Mouse (Mus musculus) heart, postnatal 36 days (tissue): ENCODE measurements around the gene Cyth3. TPM values are rescaled to one million over a fixed set of nuclear protein-coding genes. Genes with fewer than 3 reads are reported as not detected.

Experiments
- DNase-seq, 2 experiments: peaks; one replicate each; pipeline ENCODE4 v3.0.0; 2021 to 2022
- intact Hi-C: fragments of 180-260 bp; cut with DNase I; formaldehyde crosslinking; loops from one replicate; pipeline ENCODE4 v1.15.1; 2025
- total RNA-seq, 2 experiments: library from RNA; stranded (reverse); gene quantifications; 2 replicates each; pipeline ENCODE4 v1.2.3; 2021

The Cyth3 gene
- total RNA-seq, 2 experiments from 2014 or later, result 34.7 to 40.7 TPM

DNA sequence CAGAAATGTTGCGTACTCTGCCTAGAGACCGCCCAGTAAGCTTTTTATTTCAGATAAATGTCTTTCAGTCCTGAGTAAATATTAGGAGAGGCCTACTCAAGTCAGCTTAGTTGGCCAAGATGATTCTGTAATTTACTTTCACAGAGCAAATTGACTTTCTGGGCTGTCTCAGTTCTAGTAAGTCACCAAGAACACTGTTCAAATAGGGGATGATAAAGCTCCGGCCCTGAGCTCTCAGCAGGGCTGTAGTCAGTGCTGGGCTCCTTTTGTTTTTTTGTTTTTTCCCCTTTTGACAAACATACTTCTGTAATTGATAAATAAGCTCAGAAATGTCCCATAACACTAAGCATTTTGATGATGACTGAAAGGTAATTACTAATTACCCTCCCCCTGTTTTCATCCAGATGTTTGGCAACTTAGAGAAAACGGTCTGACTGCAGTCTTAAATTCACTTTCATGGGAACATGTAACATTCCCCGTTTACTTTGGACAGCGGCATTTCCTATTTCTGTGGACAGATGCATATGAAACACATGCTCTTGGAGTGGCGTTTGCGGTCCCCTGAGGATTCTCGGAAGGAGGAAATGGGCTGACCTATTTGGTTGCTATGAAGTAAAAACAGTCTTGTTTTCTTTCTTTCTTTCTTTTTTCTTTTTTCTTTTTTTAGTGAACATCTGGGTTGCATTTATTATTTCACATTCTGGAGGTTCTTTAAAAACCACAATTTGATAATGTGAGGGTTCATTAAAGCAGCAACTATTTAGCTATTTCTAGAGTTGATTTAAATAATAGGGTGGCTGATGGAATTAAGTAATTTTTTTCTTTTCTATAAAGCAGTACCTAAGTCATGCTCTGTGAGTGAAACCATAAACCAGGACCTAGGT lies 10.7 kb downstream of the Cyth3 start:
- peak; percentile 60 to 61 for DNase-seq
- intact Hi-C loops, result no loop called here

- no peak for DNase-seq
- intact Hi-C loops, result no loop called here
Observed at GRCm38 (mm10) chr5:143633558-143633871, 11.3 kb downstream of the Cyth3 start.

GRCm38 (mm10) chr5:143633877-143634276 lies 11.6 kb downstream of the Cyth3 start:
- DNase-seq, result no peak
- intact Hi-C loops, result no loop called here

GRCm38 (mm10) chr5:143634550-143635112 lies 12.4 kb downstream of the Cyth3 start:
- intact Hi-C loops, result no loop called here
- peak; percentile 48 to 57 for DNase-seq

GRCm38 (mm10) chr5:143635358-143635757 lies 13.1 kb downstream of the Cyth3 start:
- DNase-seq, result no peak
- intact Hi-C loops, result no loop called here

DNA sequence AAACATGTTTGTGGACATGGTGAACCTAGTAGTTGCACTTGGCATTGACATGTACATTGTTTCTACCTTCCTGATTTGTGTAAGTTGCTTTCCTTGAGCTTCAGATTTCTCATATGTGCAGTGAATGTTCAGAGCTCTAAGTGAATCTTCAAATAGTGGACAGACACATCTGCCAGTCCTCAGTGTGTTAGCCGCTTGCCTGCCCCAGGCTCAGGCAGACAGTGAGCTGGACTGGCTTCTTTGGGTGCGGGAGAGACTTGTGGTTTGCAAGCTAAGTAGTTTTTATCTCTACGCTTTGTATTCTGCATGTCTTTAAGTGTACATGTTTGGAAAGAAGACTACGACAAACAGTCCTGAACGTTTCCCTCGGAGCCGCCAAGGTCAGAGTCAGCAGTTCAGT lies 13.9 kb downstream of the Cyth3 start:
- intact Hi-C loops, result no loop called here
- no peak for DNase-seq

- intact Hi-C loops, result no loop called here
- DNase-seq, result no peak
Observed at GRCm38 (mm10) chr5:143637832-143638420, 15.7 kb downstream of the Cyth3 start.

GRCm38 (mm10) chr5:143638516-143639270 lies 16.4 kb downstream of the Cyth3 start:
- DNase-seq, result no peak
- intact Hi-C loops, result no loop called here

- intact Hi-C loops, result no loop called here
- DNase-seq, result no peak
Observed at GRCm38 (mm10) chr5:143639329-143639728, 17.1 kb downstream of the Cyth3 start.

GRCm38 (mm10) chr5:143639810-143640209 lies 17.6 kb downstream of the Cyth3 start:
- intact Hi-C loops, result loop anchor here (2.0 kb wide), 1 partner anchor 15 kb away; no protein-coding TSS in a partner anchor
- DNase-seq, result no peak

DNA sequence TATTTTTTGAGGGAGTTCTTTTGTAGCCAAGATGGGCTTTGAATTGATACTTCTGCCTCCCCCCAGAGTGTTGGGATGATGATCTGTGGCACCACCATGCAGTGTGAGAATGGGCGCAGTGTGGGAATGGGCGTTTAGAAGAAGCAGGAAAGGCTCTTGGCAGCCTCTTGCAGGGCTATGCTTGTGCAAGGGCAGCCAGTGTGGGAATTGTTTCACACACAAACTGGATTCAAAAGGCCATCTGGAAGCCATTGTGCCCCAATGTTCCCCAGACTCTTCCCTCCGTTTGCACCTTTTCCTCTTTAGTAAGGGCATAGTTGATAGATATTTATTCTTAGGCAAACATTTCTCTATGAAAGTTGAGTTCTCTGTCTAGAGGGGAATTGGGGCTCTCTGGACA lies 19.3 kb downstream of the Cyth3 start:
- no peak for DNase-seq
- intact Hi-C loops, result loop anchor here (2.0 kb wide), 1 partner anchor 13 kb away; no protein-coding TSS in a partner anchor

DNA sequence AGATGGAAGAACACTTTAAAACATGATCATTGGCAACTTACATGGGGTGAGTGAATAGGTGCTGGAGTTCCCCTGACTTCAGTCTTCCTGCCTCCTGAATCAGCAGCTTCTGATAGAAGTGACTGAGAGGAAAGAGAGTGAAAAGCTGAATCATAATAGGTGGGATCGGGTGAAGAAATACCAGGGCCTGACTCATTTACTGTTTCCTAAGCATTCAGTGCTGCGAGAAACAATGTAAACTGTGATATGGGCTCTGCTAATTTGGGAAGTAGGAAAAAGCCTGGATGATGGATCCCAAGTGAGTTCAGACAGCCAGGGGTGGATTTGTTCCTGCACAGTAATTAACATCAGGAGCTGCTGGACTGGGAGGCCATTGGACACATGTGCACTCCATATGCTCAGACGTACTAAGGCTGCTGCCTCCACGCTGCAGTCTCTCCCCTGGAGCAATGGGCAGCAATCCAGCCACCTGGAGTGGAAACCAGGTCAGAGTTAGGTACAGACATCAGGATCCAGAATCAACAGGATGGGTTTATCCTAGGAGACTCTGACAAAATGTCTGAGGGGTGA lies 20.1 kb downstream of the Cyth3 start:
- no peak for DNase-seq
- intact Hi-C loops, result no loop called here

DNA sequence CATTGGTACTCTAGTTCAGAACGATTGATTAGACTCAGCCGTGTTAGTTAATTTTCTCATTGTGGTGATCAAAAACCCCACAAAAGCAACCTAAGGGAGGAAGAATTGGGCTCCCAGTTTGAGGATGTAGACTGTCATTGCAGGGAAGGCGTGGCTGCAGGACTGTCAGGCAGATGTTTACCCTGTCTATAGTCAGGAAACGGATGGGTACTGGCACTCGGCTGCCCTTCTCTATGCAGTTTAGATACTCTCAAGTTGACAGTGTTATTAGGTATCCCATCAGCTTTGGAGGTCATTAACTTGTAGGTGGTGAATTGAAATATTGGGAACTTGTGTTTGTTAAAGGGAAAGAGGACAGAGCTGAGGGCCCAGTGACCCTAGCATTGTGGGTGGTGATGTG lies 23.7 kb downstream of the Cyth3 start:
- DNase-seq, result no peak
- intact Hi-C loops, result no loop called here

DNA sequence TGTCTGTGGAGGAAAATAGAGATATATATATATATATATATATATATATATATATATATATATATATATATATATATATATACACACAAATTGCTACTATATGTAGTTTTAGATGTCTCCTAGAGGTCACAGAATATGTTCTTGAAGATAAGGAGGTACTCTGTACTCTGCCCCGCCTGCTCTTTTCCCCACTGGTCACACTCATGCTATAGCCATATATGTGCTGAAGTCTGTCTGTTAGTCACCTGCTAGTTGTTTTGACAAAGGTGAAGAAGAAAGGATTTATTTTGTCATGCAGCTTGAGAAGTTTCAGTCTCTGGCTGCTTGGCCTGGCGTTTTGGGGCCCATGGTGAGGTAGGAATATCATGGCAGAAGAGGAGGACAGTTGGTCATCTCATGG lies 25.2 kb downstream of the Cyth3 start:
- intact Hi-C loops, result no loop called here
- no peak for DNase-seq

DNA sequence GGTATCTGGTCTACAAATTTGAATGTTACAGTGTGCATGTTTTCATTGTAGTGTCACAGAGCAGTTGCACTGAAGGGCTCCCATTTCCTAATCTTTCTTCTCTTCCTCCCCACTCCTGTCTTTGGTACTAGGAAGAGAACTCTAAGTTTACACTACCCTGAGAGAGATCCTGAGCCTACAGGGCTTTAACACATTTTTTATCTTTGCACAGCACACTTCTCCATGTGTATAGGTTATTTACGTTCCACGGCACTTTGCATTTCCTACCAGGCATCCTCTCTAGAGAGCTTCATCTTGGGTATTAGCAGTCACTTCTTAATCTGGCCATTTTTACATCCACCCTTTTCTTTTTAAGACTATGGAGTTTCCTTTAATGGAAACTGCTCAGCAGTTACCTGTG lies 25.8 kb downstream of the Cyth3 start:
- intact Hi-C loops, result no loop called here
- no peak for DNase-seq

GRCm38 (mm10) chr5:143649168-143649567 lies 26.9 kb downstream of the Cyth3 start:
- intact Hi-C loops, result no loop called here
- DNase-seq, result no peak

GRCm38 (mm10) chr5:143651855-143652631 lies 29.8 kb downstream of the Cyth3 start:
- intact Hi-C loops, result no loop called here

GRCm38 (mm10) chr5:143653497-143653896 lies 31.2 kb downstream of the Cyth3 start:
- intact Hi-C loops, result no loop called here
- no peak for DNase-seq

More at GRCm38 (mm10) chr5:143651855-143652631, 29.8 kb downstream of the Cyth3 start:
- DNase-seq, result no peak

DNA sequence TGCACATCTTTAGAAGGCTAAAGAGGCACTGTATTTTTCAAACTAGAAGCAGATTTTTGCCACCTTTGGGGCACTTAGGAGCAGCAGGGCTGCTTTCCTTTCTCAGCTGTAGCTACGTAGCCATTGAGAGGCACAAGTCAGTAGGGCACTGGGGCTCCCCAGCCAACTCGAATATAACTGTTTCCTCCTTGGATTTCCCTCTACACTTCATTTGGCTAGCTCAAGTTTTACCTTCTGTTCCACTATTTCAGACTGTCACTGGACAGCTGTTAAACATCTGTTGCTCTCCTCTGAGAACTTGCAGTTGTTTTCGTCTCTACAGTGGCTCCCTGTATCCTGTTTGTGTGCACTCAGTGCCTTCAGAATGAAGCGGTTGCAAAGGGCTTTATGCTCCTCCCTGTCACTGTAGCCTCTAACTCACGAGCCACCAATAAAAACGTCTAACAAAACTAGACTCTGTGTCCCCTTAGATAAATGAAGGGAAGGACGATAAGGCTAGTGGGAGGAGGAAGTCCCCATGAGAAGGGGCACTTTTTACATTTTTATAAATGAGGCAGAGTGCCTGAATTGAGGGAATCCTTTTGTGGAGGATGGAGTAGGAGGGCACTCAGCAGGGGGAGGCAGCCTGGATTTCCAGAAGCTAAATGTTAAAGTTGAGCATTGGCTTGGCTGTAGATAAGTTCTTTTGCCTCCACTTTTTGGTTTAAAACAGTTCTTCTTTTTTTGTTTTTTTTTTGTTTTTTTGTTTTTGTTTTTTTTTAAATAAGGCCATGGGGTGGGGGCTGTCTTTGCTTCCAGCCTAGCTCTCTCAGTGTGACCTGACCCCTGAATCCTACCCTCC lies 32.6 kb downstream of the Cyth3 start:
- intact Hi-C loops, result loop anchor here (2.0 kb wide), 2 partner anchors 14 kb away; no protein-coding TSS in a partner anchor
- no peak for DNase-seq
